Mouse (Mus musculus) B cell, adult 62 days (primary cell): ENCODE data around the gene Egln3. TPM values are rescaled to one million over a fixed set of nuclear protein-coding genes. Genes with fewer than 3 reads are reported as not detected.

Source experiments
- total RNA-seq: library from RNA; stranded (reverse); gene quantifications from 4 replicates; pipeline ENCODE4 v1.2.4, GENCODE M21; 2023

The Egln3 gene
- 0.21 to 0.78 TPM (median 0.58 TPM) in 3 of 4 replicates, not detected in the other for total RNA-seq

DNA sequence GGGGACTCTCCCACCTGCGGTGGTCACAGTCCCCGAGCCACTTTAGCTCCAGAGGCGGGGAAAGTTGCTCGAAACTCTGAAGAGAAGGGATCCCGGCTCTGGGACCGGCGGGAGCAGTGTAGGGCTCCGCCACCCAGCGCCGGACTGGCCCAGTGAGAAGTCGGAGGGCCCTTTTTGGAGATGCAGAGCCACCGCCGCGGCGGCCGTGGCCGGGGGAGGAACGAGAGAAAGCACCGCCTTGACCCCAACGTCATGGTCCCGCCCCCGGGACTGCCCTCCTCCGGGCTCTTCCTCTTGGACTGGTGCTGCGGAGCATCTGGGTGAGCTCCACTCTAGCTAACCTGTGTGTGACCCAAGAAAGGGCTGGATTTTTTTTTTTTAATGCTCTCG, at the start of gene Egln3:
Gene Egln3 (minus strand): TSS at position 205 of the 390 bp plus-strand sequence.

